Mouse (Mus musculus) cortical plate, adult 2 months (tissue): ENCODE data around the gene Osgin1. TPM values are rescaled to one million over a fixed set of nuclear protein-coding genes. Genes with fewer than 3 reads are reported as not detected.

ENCODE experiments used
- H3K27ac ChIP-seq: fragments of 200-500 bp; 2 replicates; pipeline ENCODE4 v1.5.1; 2012; ENCODE audit warnings: low read length, control low read depth, inconsistent platforms; ENCODE audit not compliant: insufficient read depth
- H3K4me1 ChIP-seq: fragments of 200-500 bp; 2 replicates; pipeline ENCODE4 v1.6.1; 2011; ENCODE audit warnings: low read length; ENCODE audit not compliant: control insufficient read depth, insufficient read depth
- H3K4me3 ChIP-seq: fragments of 200-500 bp; 2 replicates; pipeline ENCODE4 v1.5.1; 2011; ENCODE audit warnings: mild to moderate bottlenecking, low read length, control low read depth; ENCODE audit not compliant: insufficient read depth
- CTCF ChIP-seq: fragments of 200-500 bp; IDR thresholded peaks from 2 replicates; pipeline ENCODE4 v1.5.1; 2011; ENCODE audit warnings: mild to moderate bottlenecking, control low read depth, low read length; ENCODE audit not compliant: insufficient read depth; ENCODE audit errors: extremely low read depth
- POLR2A ChIP-seq: fragments of 200-500 bp; IDR thresholded peaks from 2 replicates; pipeline ENCODE4 v1.6.1; 2011; ENCODE audit warnings: mild to moderate bottlenecking, low read length, control low read depth; ENCODE audit not compliant: insufficient read depth; ENCODE audit errors: extremely low read depth
- polyA plus RNA-seq: library from polyadenylated mRNA; depleted of rRNA; stranded (reverse); fragments of >200 nt; gene quantifications from 2 replicates; pipeline ENCODE4 v1.2.3, GENCODE M21; 2012; rRNA removed

The Osgin1 gene
- polyA plus RNA-seq = 0.86 and 1.1 TPM in 2 replicates

- no peaks in the 10 kb centered on the region for H3K4me1 ChIP-seq
- H3K4me3 ChIP-seq = no peak within 1 kb of the TSS
- TF ChIP-seq CTCF (no peak), POLR2A (no peak)
- no peak within 1 kb of the TSS for H3K27ac ChIP-seq
Observed at GRCm38 (mm10) chr8:119433582-119434174, at the start of gene Osgin1. Gene Osgin1, plus strand, starts transcription at chr8:119434124.

DNA sequence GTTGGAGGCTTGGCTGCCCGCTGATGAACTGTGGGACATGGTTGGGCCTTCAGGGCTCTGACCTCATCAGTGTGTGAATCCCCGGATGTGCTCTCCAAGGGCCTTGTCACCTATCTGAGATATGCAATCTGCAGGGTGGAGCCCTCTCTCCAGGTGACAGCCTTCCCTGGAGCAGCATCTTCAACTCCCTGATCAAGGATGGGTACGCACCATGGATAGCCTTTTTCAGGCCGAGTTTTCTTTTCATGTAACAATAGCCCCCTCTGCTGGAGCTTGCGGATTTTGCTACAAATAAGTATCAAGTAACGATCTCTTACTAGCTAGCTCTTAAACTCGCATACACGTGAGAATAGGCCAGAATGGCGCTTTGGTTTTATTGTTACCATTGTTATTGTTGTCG is 49.4 kb upstream of the Osgin1 start:
- Histone ChIP-seq H3K4me3 (no peak overlapping the region), H3K27ac (no peak overlapping the region), H3K4me1 (no peaks in the 10 kb centered on the region)
- TF ChIP-seq CTCF (peak; percentile 66), POLR2A (no peak)

DNA sequence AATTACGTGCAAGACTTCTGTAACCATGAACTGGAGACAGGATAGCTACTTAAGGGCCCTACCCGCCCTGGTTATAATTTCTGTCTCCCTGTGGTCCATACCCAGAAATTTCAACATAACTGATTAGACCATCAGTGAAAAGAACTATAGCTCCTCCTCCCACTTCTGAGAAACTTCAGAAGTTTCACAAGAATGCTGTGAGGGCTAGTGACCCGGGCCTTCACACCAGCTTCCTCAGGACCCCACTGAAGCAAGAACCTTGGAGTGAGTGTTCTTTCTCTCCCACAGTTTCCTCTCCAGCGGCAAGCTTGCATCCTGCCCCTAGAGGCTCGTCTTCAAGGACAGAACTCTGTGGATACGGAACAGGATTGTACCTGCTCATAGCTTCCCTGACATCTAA is 48.1 kb upstream of the Osgin1 start:
- TF ChIP-seq POLR2A (no peak), CTCF (no peak)
- no peaks in the 10 kb centered on the region for H3K4me1 ChIP-seq
- no peak overlapping the region for H3K4me3 ChIP-seq
- H3K27ac ChIP-seq = no peak overlapping the region

- TF ChIP-seq CTCF = no peak
- no peak for TF ChIP-seq POLR2A
- H3K4me3 ChIP-seq = no peak overlapping the region
- H3K27ac ChIP-seq = no peak overlapping the region
- no peaks in the 10 kb centered on the region for H3K4me1 ChIP-seq
Observed at GRCm38 (mm10) chr8:119386988-119387387, 46.9 kb upstream of the Osgin1 start.

GRCm38 (mm10) chr8:119394097-119394496 is 39.8 kb upstream of the Osgin1 start:
- peak overlapping the region; percentile 45 for H3K4me3 ChIP-seq
- H3K4me1 ChIP-seq = peaks cover 10% of the 10 kb centered on the region; the same call in 1 of the 2 replicates
- TF ChIP-seq CTCF (no peak), POLR2A (no peak)
- H3K27ac ChIP-seq = peak overlapping the region; percentile 31

- Histone ChIP-seq H3K4me1 (peaks cover 12% of the 10 kb centered on the region; the same call in 1 of the 2 replicates), H3K4me3 (peak within 1 kb of the TSS; percentile 45), H3K27ac (peak within 1 kb of the TSS; percentile 72)
- TF ChIP-seq POLR2A (peak; percentile 71), CTCF (no peak)
Observed at GRCm38 (mm10) chr8:119394524-119395026, 39.3 kb upstream of the Osgin1 start, which contains the start of gene Mlycd. Gene Mlycd, plus strand, starts transcription at chr8:119394878.

DNA sequence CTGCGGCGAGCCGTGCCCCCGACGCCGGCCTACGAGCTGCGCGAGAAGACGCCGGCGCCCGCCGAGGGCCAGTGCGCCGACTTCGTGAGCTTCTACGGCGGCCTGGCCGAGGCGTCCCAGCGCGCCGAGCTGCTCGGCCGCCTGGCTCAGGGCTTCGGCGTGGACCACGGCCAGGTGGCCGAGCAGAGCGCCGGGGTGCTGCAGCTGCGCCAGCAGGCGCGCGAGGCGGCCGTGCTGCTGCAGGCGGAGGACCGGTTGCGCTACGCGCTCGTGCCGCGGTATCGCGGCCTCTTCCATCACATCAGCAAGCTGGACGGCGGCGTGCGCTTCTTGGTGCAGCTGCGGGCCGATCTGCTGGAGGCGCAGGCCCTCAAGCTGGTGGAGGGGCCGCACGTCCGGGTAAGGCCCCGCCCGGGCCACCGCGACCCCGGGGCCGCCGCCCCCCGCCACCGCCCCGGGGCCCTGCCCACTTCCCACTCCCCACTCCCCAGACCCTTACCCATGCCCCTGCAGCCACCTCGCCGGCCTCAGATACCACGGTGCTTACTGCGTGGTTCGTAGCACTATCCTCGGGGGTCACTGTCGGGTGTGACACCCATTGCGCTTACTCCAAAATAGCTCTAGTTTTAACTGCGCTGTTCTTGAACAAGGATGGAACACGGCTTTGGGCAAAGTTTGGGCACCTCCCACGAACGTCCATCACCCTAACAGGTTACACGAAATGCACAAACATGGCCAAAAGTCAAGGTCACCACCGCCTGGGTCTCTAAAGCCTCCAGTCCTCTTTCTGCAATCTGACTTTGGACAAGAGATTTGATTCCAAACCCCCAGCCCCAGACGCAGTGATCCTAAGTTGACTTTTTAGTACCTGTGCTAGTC is 38.6 kb upstream of the Osgin1 start:
- TF ChIP-seq POLR2A (no peak), CTCF (no peak)
- H3K27ac ChIP-seq = peak overlapping the region; percentile 72; the same call in 1 of the 2 replicates
- peaks cover 15% of the 10 kb centered on the region for H3K4me1 ChIP-seq
- peak overlapping the region; percentile 45 for H3K4me3 ChIP-seq

GRCm38 (mm10) chr8:119398558-119398957 is 35.4 kb upstream of the Osgin1 start:
- Histone ChIP-seq H3K27ac (no peak overlapping the region), H3K4me1 (peaks cover 18% of the 10 kb centered on the region), H3K4me3 (no peak overlapping the region)
- TF ChIP-seq CTCF = no peak
- TF ChIP-seq POLR2A = no peak

GRCm38 (mm10) chr8:119399255-119399654 is 34.7 kb upstream of the Osgin1 start:
- TF ChIP-seq POLR2A (no peak), CTCF (no peak)
- H3K4me3 ChIP-seq = no peak overlapping the region
- peaks cover 16% of the 10 kb centered on the region for H3K4me1 ChIP-seq
- H3K27ac ChIP-seq = no peak overlapping the region
